Mouse (Mus musculus) forebrain, embryonic 16.5 days (tissue): ENCODE measurements around the gene F2rl2. TPM values are rescaled to one million over a fixed set of nuclear protein-coding genes. Genes with fewer than 3 reads are reported as not detected.

Experiments used
- ATAC-seq: fragments of 200-750 bp; cut with Nextera tagmentation; 2 replicates; pipeline ENCODE4 v1.8.0; 2017; ENCODE audit warnings: mild to moderate bottlenecking, moderate library complexity
- H3K27ac ChIP-seq: fragments of 300-500 bp; sonication (generic); 2 replicates; pipeline ENCODE4 v1.5.1; 2014; ENCODE audit warnings: low read length, control low read depth
- H3K27me3 ChIP-seq: fragments of 300-500 bp; sonication (generic); replicated peaks from 2 replicates; pipeline ENCODE4 v1.6.1; 2014; ENCODE audit warnings: low read length; ENCODE audit not compliant: control insufficient read depth, insufficient read depth
- H3K36me3 ChIP-seq: fragments of 300-500 bp; sonication (generic); 2 replicates; pipeline ENCODE4 v1.6.1; 2014; ENCODE audit not compliant: control insufficient read depth, insufficient read depth
- H3K4me1 ChIP-seq: fragments of 300-500 bp; sonication (generic); replicated peaks from 2 replicates; pipeline ENCODE4 v1.6.1; 2014; ENCODE audit warnings: low read length; ENCODE audit not compliant: control insufficient read depth, insufficient read depth
- H3K4me2 ChIP-seq: fragments of 300-500 bp; sonication (generic); 2 replicates; pipeline ENCODE4 v1.6.1; 2014; ENCODE audit warnings: mild to moderate bottlenecking, low read length, control low read depth
- H3K4me3 ChIP-seq: fragments of 300-500 bp; sonication (generic); replicated peaks from 2 replicates; pipeline ENCODE4 v1.5.1; 2014; ENCODE audit warnings: mild to moderate bottlenecking, low read length, control low read depth
- H3K9ac ChIP-seq: fragments of 300-500 bp; sonication (generic); replicated peaks from 2 replicates; pipeline ENCODE4 v1.6.1; 2014; ENCODE audit warnings: low read depth, low read length, control low read depth
- H3K9me3 ChIP-seq: fragments of 300-500 bp; sonication (generic); 2 replicates; pipeline ENCODE4 v1.6.1; 2016; ENCODE audit warnings: low read length; ENCODE audit not compliant: control insufficient read depth
- WGBS: fragments of 180-500 bp; shearing (Covaris S2); extraction: QIAGEN DNeasy Blood & Tissue Kit; methylation state at CpG from one replicate; pipeline ENCODE4 v1.1.7; 2014; 5-methylcytosine and 5-hydroxymethylcytosine counted together
- polyA plus RNA-seq: library from polyadenylated mRNA; unstranded; fragments of >200 nt; fragmentation: Nextera tagmentation; extraction: Ambion mirVana; gene quantifications from 2 replicates; pipeline ENCODE4 v1.2.1, GENCODE M21; 2015

The F2rl2 gene
- polyA plus RNA-seq, 1 experiment from 2014 or later = 0.24 TPM

DNA sequence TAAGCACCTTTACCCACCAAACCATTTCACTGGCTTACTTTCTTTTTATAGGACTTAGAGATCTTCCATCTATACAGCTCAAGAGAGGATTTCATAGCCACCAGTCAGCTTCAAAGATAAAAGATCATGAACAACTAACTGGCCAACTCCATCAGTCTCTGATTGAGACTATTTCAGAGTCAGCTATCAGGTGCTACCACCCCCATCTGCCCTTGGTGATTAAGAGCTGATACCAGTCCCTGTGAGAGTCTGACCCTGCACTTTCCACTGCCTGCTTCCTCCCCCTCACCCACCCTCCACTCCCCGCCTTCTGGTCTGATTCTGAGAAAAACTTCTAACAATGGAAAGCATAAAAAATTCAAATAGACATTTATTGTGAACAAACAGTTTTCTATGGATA is 8.1 kb upstream of the F2rl2 start:
- Histone ChIP-seq H3K36me3 (no peaks in the 10 kb centered on the region), H3K4me2 (no peak overlapping the region), H3K4me3 (no peak overlapping the region), H3K4me1 (no peaks in the 10 kb centered on the region), H3K27ac (no peak overlapping the region), H3K9ac (no peak overlapping the region), H3K9me3 (no peaks in the 10 kb centered on the region), H3K27me3 (no peaks in the 10 kb centered on the region)
- 82% methylated on average over 1 of the region's 1 CpGs for WGBS
- no peak for ATAC-seq

DNA sequence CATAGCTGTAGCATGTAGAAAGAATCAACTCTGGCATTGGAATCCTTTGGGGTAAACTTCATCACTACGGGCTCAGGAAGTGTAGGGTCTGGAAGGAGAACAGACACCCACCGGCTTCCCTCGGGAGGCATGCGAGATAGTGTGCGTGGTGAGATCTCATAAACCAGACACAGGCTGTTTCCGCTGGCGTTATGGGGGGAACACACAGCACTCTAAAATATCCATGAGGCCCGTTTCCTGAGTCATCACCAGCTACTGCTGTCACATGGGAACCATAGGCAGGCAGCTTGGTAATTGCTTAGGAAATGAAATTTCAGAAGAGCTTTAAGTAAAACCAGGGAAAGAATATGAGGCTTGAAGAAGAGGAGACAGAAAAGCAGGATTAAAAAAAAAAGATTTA is 4.5 kb upstream of the F2rl2 start:
- WGBS = 92% methylated on average over 8 of the region's 8 CpGs
- Histone ChIP-seq H3K4me3 (no peak overlapping the region), H3K9me3 (no peaks in the 10 kb centered on the region)

DNA sequence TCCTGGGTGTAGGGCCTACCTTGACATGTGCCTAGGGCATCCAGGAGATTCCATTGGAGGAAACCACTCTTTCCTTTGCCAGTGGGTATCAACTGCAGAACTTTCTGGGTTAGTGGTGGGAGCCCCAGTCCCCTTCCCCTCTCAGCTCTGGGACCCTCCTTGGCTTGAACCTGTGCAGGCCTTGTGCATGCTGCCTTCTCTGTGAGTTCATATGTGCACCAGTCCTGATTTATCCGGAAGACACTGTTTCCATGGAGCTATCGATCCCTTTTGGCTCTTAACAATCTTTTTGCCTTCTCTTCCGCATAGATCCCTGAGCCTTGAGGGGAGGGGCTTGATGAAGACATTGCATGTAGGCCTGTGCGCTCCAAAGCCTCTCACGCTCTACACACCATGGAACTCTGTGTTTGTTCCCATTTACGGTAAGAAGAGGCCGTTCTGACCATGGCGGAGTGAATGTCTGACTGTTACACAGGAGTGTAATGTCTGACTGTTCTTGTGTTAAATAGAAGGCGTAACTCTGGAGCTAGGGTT is 466 bp upstream of the F2rl2 start:
- no peak overlapping the region for H3K27ac ChIP-seq
- H3K4me1 ChIP-seq = peaks cover 6% of the 10 kb centered on the region; the same call in 1 of the 2 replicates
- no peak overlapping the region for H3K4me3 ChIP-seq
- ATAC-seq = peak; percentile 33
- no peaks in the 10 kb centered on the region for H3K9me3 ChIP-seq
- no peaks in the 10 kb centered on the region for H3K36me3 ChIP-seq
- H3K27me3 ChIP-seq = no peaks in the 10 kb centered on the region
- no peak overlapping the region for H3K9ac ChIP-seq
- WGBS = 56% methylated on average over 9 of the region's 9 CpGs
- no peak overlapping the region for H3K4me2 ChIP-seq

More for the DNA sequence above, 4.5 kb upstream of the F2rl2 start:
- H3K4me2 ChIP-seq = no peak overlapping the region
- ATAC-seq = no peak
- no peak overlapping the region for H3K9ac ChIP-seq
- H3K36me3 ChIP-seq = no peaks in the 10 kb centered on the region
- no peaks in the 10 kb centered on the region for H3K27me3 ChIP-seq
- 0 out of 2 replicates have a peak, but pooled peaks cover 3% of the 10 kb centered on the region for H3K4me1 ChIP-seq
- no peak overlapping the region for H3K27ac ChIP-seq

GRCm38 (mm10) chr13:95697874-95698273 is 1.2 kb downstream of the F2rl2 start:
- no peaks in the 10 kb centered on the region for H3K27me3 ChIP-seq
- no peak for ATAC-seq
- peaks cover 6% of the 10 kb centered on the region; the same call in 1 of the 2 replicates for H3K4me1 ChIP-seq
- H3K9me3 ChIP-seq = no peaks in the 10 kb centered on the region
- 21% methylated on average over 6 of the region's 6 CpGs for WGBS
- no peak overlapping the region for H3K4me2 ChIP-seq
- H3K36me3 ChIP-seq = no peaks in the 10 kb centered on the region
- H3K9ac ChIP-seq = no peak overlapping the region
- H3K4me3 ChIP-seq = no peak overlapping the region
- no peak overlapping the region for H3K27ac ChIP-seq

- Histone ChIP-seq H3K4me3 (no peak overlapping the region), H3K9ac (no peak overlapping the region), H3K27ac (no peak overlapping the region), H3K4me2 (no peak overlapping the region), H3K36me3 (no peaks in the 10 kb centered on the region), H3K9me3 (no peaks in the 10 kb centered on the region), H3K27me3 (no peaks in the 10 kb centered on the region), H3K4me1 (no peaks in the 10 kb centered on the region)
- ATAC-seq = no peak
- WGBS = 65% methylated on average over 5 of the region's 5 CpGs
These were observed 6.7 kb downstream of the F2rl2 start for GRCm38 (mm10) chr13:95703376-95703775.

DNA sequence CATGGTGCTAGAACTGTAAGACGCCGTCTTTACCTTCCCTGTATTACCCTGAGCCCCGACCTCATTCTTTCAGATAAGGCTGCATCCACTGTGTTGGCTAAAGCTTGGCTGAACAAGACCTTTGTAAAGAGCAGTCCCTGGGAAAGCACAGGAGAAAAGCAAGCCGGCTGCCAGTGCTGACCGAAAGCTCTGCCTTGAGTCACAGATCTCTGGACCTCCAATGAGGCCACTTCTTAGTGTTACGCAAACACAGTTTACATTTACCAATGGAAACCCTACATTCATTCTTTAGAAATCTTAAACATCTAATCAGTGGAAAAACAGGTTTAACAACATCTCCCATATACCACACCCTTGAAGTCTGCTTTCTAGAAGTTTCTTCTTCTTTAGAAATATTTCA is 8.9 kb downstream of the F2rl2 start:
- 97% methylated on average over 6 of the region's 6 CpGs for WGBS
- ATAC-seq = no peak
- no peaks in the 10 kb centered on the region for H3K9me3 ChIP-seq
- no peak overlapping the region for H3K27ac ChIP-seq
- H3K4me3 ChIP-seq = no peak overlapping the region
- no peak overlapping the region for H3K9ac ChIP-seq
- no peaks in the 10 kb centered on the region for H3K36me3 ChIP-seq
- H3K4me2 ChIP-seq = no peak overlapping the region
- no peaks in the 10 kb centered on the region for H3K27me3 ChIP-seq
- no peaks in the 10 kb centered on the region for H3K4me1 ChIP-seq

- H3K4me3 ChIP-seq = no peak overlapping the region
- no peaks in the 10 kb centered on the region for H3K36me3 ChIP-seq
- no peaks in the 10 kb centered on the region for H3K27me3 ChIP-seq
- no peak overlapping the region for H3K9ac ChIP-seq
- ATAC-seq = no peak
- H3K27ac ChIP-seq = no peak overlapping the region
- no peak overlapping the region for H3K4me2 ChIP-seq
- peaks cover 4% of the 10 kb centered on the region; the same call in 1 of the 2 replicates for H3K4me1 ChIP-seq
- H3K9me3 ChIP-seq = no peaks in the 10 kb centered on the region
These were observed 15.4 kb downstream of the F2rl2 start for GRCm38 (mm10) chr13:95712054-95712453.

DNA sequence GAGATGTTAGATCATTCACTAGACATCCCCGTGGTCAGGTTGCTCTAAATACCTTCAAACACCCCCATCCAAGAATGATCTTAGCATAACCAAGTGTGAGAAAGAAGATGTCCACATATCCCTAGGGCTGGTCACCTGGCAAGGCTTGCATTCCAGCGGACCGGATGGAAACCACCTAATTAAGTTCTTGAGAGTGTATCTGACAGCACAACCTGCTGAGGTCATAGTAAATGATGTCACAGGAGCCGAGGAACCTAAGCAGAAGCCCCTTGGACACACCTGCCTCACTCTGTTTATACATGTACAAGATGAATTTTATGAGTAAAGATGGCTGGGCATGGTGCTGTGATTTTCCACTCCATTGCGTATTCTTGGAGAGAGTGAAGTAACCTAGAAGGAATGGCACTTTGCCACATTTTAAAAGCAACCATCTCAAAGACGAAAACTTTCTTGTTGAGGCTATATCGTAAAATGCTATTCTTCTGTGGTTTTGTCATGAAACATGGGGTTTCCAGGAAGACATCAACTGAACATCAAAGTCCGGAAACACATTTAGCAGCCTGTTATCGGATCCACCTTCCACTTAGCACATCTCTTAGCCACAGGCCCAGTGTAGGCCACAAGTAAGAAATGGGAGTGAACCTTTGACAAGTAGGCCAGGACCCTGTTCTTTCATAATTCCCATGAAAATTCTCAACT is 16.1 kb downstream of the F2rl2 start:
- H3K4me1 ChIP-seq = peaks cover 4% of the 10 kb centered on the region; the same call in 1 of the 2 replicates
- H3K27ac ChIP-seq = no peak overlapping the region
- 92% methylated on average over 9 of the region's 9 CpGs for WGBS
- H3K9ac ChIP-seq = no peak overlapping the region
- ATAC-seq = no peak
- H3K4me2 ChIP-seq = no peak overlapping the region
- H3K9me3 ChIP-seq = no peaks in the 10 kb centered on the region
- H3K4me3 ChIP-seq = no peak overlapping the region
- no peaks in the 10 kb centered on the region for H3K36me3 ChIP-seq
- no peaks in the 10 kb centered on the region for H3K27me3 ChIP-seq

GRCm38 (mm10) chr13:95714271-95714975 is 17.8 kb downstream of the F2rl2 start:
- Histone ChIP-seq H3K4me3 (no peak overlapping the region), H3K36me3 (no peaks in the 10 kb centered on the region), H3K9me3 (no peaks in the 10 kb centered on the region), H3K4me1 (peaks cover 4% of the 10 kb centered on the region; the same call in 1 of the 2 replicates), H3K4me2 (no peak overlapping the region), H3K9ac (no peak overlapping the region), H3K27me3 (no peaks in the 10 kb centered on the region), H3K27ac (no peak overlapping the region; the same call in 1 of the 2 replicates)
- peak; percentile 47; the same call in 1 of the 2 replicates for ATAC-seq
- WGBS = 52% methylated on average over 3 of the region's 3 CpGs
